In the genomic region with DNA sequence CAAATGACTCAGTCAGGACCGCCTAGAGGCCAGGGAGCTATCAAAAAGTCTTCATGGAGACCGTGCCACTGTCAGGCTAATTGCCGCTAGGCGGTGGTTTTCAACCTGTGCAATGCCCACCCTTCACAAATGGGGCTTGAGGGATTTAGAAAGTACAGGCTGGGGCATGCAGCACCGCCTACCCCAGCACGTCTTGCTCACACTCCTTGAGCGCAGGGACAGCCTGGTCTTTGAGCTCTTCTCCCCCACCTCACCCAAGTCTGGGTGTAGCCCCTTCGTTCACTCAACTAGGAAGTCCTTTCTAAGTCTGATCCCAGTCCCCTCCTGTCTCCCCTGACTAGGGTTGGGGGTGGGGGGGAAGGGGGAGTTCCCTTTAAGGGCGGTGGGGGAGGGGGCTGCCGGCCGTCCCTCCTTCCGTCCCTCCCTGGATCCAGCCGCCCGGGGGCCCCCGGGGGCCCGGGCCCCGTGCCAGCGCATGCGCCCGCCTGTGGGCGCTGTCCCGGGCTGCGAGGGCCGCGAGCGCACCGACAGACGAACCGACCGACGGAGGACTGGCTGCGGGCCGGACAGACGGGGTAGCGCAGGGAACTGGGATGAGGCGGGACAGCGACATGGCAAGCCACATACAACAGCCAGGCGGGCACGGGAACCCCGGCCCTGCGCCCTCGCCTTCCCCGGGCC, we compare ENCODE assay signal across 8 mouse cellular contexts. TPM values are rescaled to one million over a fixed set of nuclear protein-coding genes. Genes with fewer than 3 reads are reported as not detected.
DNase-seq lines count a peak whose midpoint lies in the region; ATAC-seq and TF ChIP-seq lines count a peak whose summit lies in the region.

A gene (plus strand): TSS at position 497 of the 681 bp plus-strand sequence.

- no peak within 1 kb of the TSS for H3K27ac ChIP-seq in liver, adult 2 months (replicated peaks; ENCODE audit: insufficient read depth, low read depth, low read length)
- no peak within 1 kb of the TSS for H3K27ac ChIP-seq in intestine, embryonic 16.5 days (ENCODE audit: low read length)
- H3K27ac ChIP-seq in midbrain, embryonic 12.5 days (replicated peaks), result no peak within 1 kb of the TSS

- no peak for DNase-seq in adrenal gland, adult 2 months
- no peak for DNase-seq in adrenal gland, postnatal 14 days
- no peak for DNase-seq in liver, adult 2 months (ENCODE audit: extremely low read depth, low read depth, low spot score)
- no peak for DNase-seq in liver
- DNase-seq in B cell, adult 2 months, result no peak

- no peak for TF ChIP-seq POLR2A in liver, adult 2 months (IDR thresholded peaks at IDR 0.05; ENCODE audit: extremely low read depth, insufficient read depth, low read length)

- H3K4me2 ChIP-seq in intestine, embryonic 16.5 days (ENCODE audit: low read depth, low read length), result peak within 1 kb of the TSS; percentile 82
- H3K4me2 ChIP-seq in midbrain, embryonic 12.5 days (replicated peaks), result peak within 1 kb of the TSS; percentile 56

- H3K27me3 ChIP-seq in liver, adult 2 months (ENCODE audit: control insufficient read depth, insufficient read depth, low read length), result no peaks in the 10 kb centered on the region
- peaks cover 35% of the 10 kb centered on the region for H3K27me3 ChIP-seq in intestine, embryonic 16.5 days (replicated peaks; ENCODE audit: control insufficient read depth, insufficient read depth, low read length)
- H3K27me3 ChIP-seq in midbrain, embryonic 12.5 days, result peaks cover 57% of the 10 kb centered on the region

- TF ChIP-seq CTCF in liver, adult 2 months (IDR thresholded peaks at IDR 0.05; ENCODE audit: low read depth, low read length), result no peak

- H3K9me3 ChIP-seq in intestine, embryonic 16.5 days (ENCODE audit: control insufficient read depth, low read length), result 0 out of 2 replicates have a peak, but pooled peaks cover 4% of the 10 kb centered on the region
- H3K9me3 ChIP-seq in midbrain, embryonic 12.5 days, result 0 out of 2 replicates have a peak, but pooled peaks cover 6% of the 10 kb centered on the region

- no peaks in the 10 kb centered on the region; the same call in 1 of the 2 replicates for H3K4me1 ChIP-seq in liver, adult 2 months (ENCODE audit: control insufficient read depth, insufficient read depth, low read length)
- peaks cover 18% of the 10 kb centered on the region for H3K4me1 ChIP-seq in intestine, embryonic 16.5 days (ENCODE audit: control insufficient read depth, insufficient read depth, low read length)
- H3K4me1 ChIP-seq in midbrain, embryonic 12.5 days, result peaks cover 15% of the 10 kb centered on the region

- peak within 1 kb of the TSS; percentile 49; the same call in 1 of the 2 replicates for H3K4me3 ChIP-seq in liver, adult 2 months (ENCODE audit: insufficient read depth, low read depth, low read length)
- H3K4me3 ChIP-seq in intestine, embryonic 16.5 days (ENCODE audit: low read length), result peak within 1 kb of the TSS; percentile 40
- peak within 1 kb of the TSS; percentile 38 for H3K4me3 ChIP-seq in midbrain, embryonic 12.5 days

- peak; percentile 63 for ATAC-seq in intestine, embryonic 16.5 days
- ATAC-seq in midbrain, embryonic 12.5 days (ENCODE audit: low FRiP score, low read depth), result no peak
- no peak for ATAC-seq in erythroid progenitor cell, adult 5-6 weeks (replicated peaks; ENCODE audit: low FRiP score, poor library complexity, severe bottlenecking)

- 6% methylated on average over 43 of the region's 43 CpGs for WGBS in liver, adult 2 months
- 3% methylated on average over 40 of the region's 43 CpGs for WGBS in intestine, embryonic 16.5 days
- 3% methylated on average over 33 of the region's 43 CpGs for WGBS in midbrain, embryonic 12.5 days

- no peaks in the 10 kb centered on the region for H3K36me3 ChIP-seq in liver, adult 2 months (ENCODE audit: control insufficient read depth, insufficient read depth, low read length)
- no peaks in the 10 kb centered on the region for H3K36me3 ChIP-seq in intestine, embryonic 16.5 days (ENCODE audit: control insufficient read depth, insufficient read depth, low read length)
- H3K36me3 ChIP-seq in midbrain, embryonic 12.5 days, result no peaks in the 10 kb centered on the region

- H3K79me2 ChIP-seq in liver, adult 2 months (ENCODE audit: control insufficient read depth, insufficient read depth, low read length), result no peaks in the 10 kb centered on the region

- H3K9ac ChIP-seq in liver, adult 2 months (ENCODE audit: low read depth, low read length), result peak within 1 kb of the TSS; percentile 53
- peak within 1 kb of the TSS; percentile 49 for H3K9ac ChIP-seq in intestine, embryonic 16.5 days (ENCODE audit: low read depth, low read length)
- H3K9ac ChIP-seq in midbrain, embryonic 12.5 days (replicated peaks), result peak within 1 kb of the TSS; percentile 47

RNA-seq across cellular contexts. Expression of the gene that starts here (rescaled TPM):
- 10 to 100 TPM in 1 of 2 experiments, 1 to 10 TPM in 1; 6.4 to 28.1 TPM for total RNA-seq in adrenal gland, adult 2 months (2021)
- 26.6 and 40.9 TPM in 2 replicates for polyA plus RNA-seq in adrenal gland, adult 2 months (2012; rRNA removed)
- total RNA-seq in adrenal gland, postnatal 14 days (2021), result 1.5 and 3.6 TPM in 2 replicates
- 0.07 and 0.09 TPM in 2 replicates for total RNA-seq in liver, adult 2 months (2014; rRNA removed)
- not detected in 2 replicates for polyA plus RNA-seq in liver, adult 2 months (2012; rRNA removed)
- 0.99 and 1.2 TPM in 2 replicates for polyA plus RNA-seq in intestine, embryonic 16.5 days (2015; fragmentation: Nextera tagmentation; extraction: Ambion mirVana)
- 1.0 and 1.2 TPM in 2 replicates for polyA plus RNA-seq in midbrain, embryonic 12.5 days (2016; fragmentation: Nextera tagmentation; extraction: Ambion mirVana)
- total RNA-seq in erythroid progenitor cell, adult 5-6 weeks (2015; ENCODE audit: low replicate concordance), result not detected in 2 replicates
- total RNA-seq in erythroid progenitor cell, adult 5-6 weeks (2017; ENCODE audit: low replicate concordance), result not detected in 2 replicates

Comparison
In these comparisons a context has a peak if more than half of its experiments do, and no peak if none do; other contexts are left out.
1. RNA of the gene that starts here (polyA plus RNA-seq): 26.6 to 40.9 TPM in adrenal gland, adult 2 months; 0.99 to 1.2 TPM in intestine, embryonic 16.5 days, 1.0 to 1.2 TPM in midbrain, embryonic 12.5 days and not detected in liver, adult 2 months; every median in the first group is over 10 times any median in the second.
2. Peak in every context shown above with its lines, with median percentiles within 50 percentile points of each other: H3K4me3 ChIP-seq and H3K9ac ChIP-seq.